Mouse (Mus musculus) bone marrow, adult 2 months (tissue): ENCODE results near the gene Slc22a3. TPM values are rescaled to one million over a fixed set of nuclear protein-coding genes. Genes with fewer than 3 reads are reported as not detected.

Experiments used
- H3K27ac ChIP-seq: fragments of 200-500 bp; 2 replicates; pipeline ENCODE4 v1.5.1; 2012; ENCODE audit warnings: low read depth, mild to moderate bottlenecking, control low read depth, inconsistent platforms, low read length; ENCODE audit not compliant: control insufficient read depth, poor library complexity, insufficient read depth
- H3K4me1 ChIP-seq: fragments of 200-500 bp; 2 replicates; pipeline ENCODE4 v1.6.1; 2011; ENCODE audit warnings: low read length; ENCODE audit not compliant: control insufficient read depth, insufficient read depth
- H3K4me3 ChIP-seq: fragments of 200-500 bp; replicated peaks from 2 replicates; pipeline ENCODE3; 2011; ENCODE audit warnings: mild to moderate bottlenecking, low read depth, low read length, control low read depth; ENCODE audit not compliant: control insufficient read depth
- CTCF ChIP-seq: fragments of 200-500 bp; IDR thresholded peaks from 2 replicates; pipeline ENCODE4 v1.5.1; 2011; ENCODE audit warnings: low read length, control low read depth; ENCODE audit not compliant: control insufficient read depth, insufficient read depth
- POLR2A ChIP-seq: fragments of 200-500 bp; IDR thresholded peaks from 2 replicates; pipeline ENCODE4 v1.6.1; 2011; ENCODE audit warnings: low read depth, mild to moderate bottlenecking, control low read depth, low read length, borderline replicate concordance; ENCODE audit not compliant: control insufficient read depth
- WGBS: fragments of 180-500 bp; shearing (Covaris S2); methylation state at CpG from one replicate; pipeline ENCODE4 v1.1.7; 2018; 5-methylcytosine and 5-hydroxymethylcytosine counted together
- polyA plus RNA-seq: library from polyadenylated mRNA; stranded (reverse); fragments of >200 nt; gene quantifications from 2 replicates; pipeline ENCODE4 v1.2.4, GENCODE M21; 2011; ENCODE audit warnings: low replicate concordance; ENCODE audit not compliant: missing spikeins, insufficient read depth, insufficient read length

Slc22a3 gene
- 2.2 and 2.3 TPM in 2 replicates for polyA plus RNA-seq

- peak within 1 kb of the TSS; percentile 40 for H3K4me3 ChIP-seq
- no peak for TF ChIP-seq CTCF
These were observed at the start of gene Slc22a3 for GRCm38 (mm10) chr17:12507654-12508204. TSS of gene Slc22a3 (minus strand) at chr17:12507704.

DNA sequence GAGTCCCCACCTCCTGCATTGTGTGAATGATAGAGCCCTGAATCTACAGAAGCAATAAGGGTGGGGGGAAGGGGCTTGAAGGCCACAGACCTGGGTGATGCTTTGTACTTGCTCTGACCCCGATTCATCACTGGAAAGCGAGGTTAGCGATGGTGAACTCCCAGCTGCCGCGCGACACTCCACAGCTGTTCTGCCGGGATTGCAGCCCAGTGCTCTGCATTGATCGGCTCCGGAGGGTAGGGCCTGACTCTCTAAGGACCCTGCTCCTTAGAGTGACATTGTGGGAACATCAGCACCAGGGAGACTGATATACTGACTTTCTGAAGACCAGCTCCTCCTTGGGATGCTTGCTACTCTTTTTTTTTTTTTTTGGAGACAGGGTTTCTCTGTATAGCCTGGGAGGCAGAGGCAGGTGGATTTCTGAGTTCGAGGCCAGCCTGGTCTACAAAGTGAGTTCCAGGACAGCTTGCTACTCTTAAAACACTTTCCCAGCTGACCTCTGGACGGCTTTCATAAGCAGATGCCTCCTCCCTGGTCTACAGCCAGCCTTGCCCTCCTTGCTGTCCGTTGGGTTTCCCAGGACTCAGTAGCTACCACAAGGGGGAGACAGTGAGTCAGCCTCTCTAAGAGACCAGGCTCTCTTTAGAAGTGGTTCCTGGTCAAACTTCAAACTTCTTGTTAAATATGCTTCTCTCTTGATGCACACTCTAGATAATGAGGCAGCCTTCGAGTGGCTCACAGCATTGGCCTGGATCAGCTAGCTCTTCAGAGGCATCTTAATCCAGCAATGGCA, 27.0 kb upstream of the Slc22a3 start:
- TF ChIP-seq CTCF: peak; percentile 74
- no peak for TF ChIP-seq POLR2A
- H3K4me1 ChIP-seq: no peaks in the 10 kb centered on the region
- H3K27ac ChIP-seq: no peak overlapping the region
- 64% methylated on average over 13 of the region's 13 CpGs for WGBS
- no peak overlapping the region for H3K4me3 ChIP-seq

More at GRCm38 (mm10) chr17:12507654-12508204, at the start of gene Slc22a3:
- no peak within 1 kb of the TSS for H3K27ac ChIP-seq
- WGBS: 33% methylated on average over 14 of the region's 14 CpGs
- H3K4me1 ChIP-seq: no peaks in the 10 kb centered on the region; the same call in 1 of the 2 replicates

GRCm38 (mm10) chr17:12532115-12532514, 24.6 kb upstream of the Slc22a3 start:
- WGBS: 31% methylated on average over 5 of the region's 5 CpGs
- H3K4me3 ChIP-seq: no peak overlapping the region
- no peaks in the 10 kb centered on the region for H3K4me1 ChIP-seq
- H3K27ac ChIP-seq: no peak overlapping the region
- TF ChIP-seq CTCF: peak; percentile 38; the same call in 1 of the 2 replicates
- no peak for TF ChIP-seq POLR2A

GRCm38 (mm10) chr17:12530081-12530480, 22.6 kb upstream of the Slc22a3 start:
- TF ChIP-seq POLR2A: no peak
- TF ChIP-seq CTCF: no peak
- 82% methylated on average over 6 of the region's 6 CpGs for WGBS
- H3K27ac ChIP-seq: no peak overlapping the region
- no peaks in the 10 kb centered on the region for H3K4me1 ChIP-seq
- no peak overlapping the region for H3K4me3 ChIP-seq

DNA sequence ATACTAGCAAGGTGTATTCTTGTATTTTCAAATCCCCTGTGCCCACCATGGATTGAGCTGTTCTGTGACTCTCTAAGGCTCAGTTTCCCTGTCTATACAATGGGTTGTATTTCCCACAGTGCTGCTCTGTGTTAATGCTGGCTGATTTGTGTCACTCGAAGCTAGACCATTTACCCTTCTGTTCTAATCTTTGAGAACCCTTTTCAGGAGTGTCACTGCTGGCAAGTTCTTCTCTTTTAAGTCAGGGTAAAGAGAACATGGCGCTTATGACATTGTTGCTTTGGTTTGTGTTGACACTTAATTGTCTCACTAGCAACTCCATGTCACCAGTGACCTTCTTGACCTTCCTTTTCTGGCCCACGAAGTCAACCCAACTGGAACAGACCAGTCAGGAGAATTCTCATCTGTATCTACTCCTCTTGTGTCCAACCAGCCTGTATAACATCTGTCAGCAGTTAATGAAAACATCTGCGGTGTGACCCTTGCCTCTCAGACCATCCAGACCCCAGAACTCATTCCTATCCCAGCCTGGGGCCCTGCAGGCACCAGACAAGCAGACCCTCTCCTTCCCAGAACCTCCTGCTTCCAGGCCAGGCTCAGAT, 22.0 kb upstream of the Slc22a3 start:
- H3K27ac ChIP-seq: no peak overlapping the region
- no peak overlapping the region for H3K4me3 ChIP-seq
- no peaks in the 10 kb centered on the region for H3K4me1 ChIP-seq
- 73% methylated on average over 4 of the region's 4 CpGs for WGBS
- TF ChIP-seq CTCF (no peak), POLR2A (no peak)

DNA sequence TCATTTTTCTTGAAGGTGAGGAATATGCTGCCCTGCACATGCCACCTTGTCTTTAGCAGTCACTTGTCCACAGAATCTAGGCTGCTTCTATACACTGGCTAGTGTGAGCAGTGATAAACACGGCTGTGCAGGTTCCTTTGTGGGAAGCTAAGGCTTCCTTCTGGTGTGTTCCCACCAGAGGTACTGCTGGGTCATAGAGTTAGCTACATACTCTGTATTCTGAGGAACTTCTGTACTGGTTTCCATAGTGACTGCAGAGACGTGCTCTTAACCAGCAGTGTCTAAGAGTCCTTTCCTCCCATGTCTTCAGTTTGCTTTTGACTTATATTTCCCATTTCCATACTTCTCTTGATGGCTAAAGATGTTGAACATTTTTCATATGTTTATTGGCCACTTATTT, 11.6 kb upstream of the Slc22a3 start:
- WGBS: 17% methylated on average over 2 of the region's 2 CpGs
- TF ChIP-seq POLR2A: no peak
- no peak for TF ChIP-seq CTCF

GRCm38 (mm10) chr17:12518194-12518593, 10.7 kb upstream of the Slc22a3 start:
- Histone ChIP-seq H3K4me3 (no peak overlapping the region), H3K27ac (no peak overlapping the region), H3K4me1 (no peaks in the 10 kb centered on the region; the same call in 1 of the 2 replicates)
- 12% methylated on average over 6 of the region's 6 CpGs for WGBS
- TF ChIP-seq POLR2A: no peak
- TF ChIP-seq CTCF: no peak

More for the DNA sequence above, 11.6 kb upstream of the Slc22a3 start:
- Histone ChIP-seq H3K4me3 (no peak overlapping the region), H3K4me1 (no peaks in the 10 kb centered on the region; the same call in 1 of the 2 replicates), H3K27ac (no peak overlapping the region)

GRCm38 (mm10) chr17:12513997-12514396, 6.5 kb upstream of the Slc22a3 start:
- 57% methylated on average over 5 of the region's 5 CpGs for WGBS
- no peak overlapping the region for H3K4me3 ChIP-seq
- H3K4me1 ChIP-seq: no peaks in the 10 kb centered on the region; the same call in 1 of the 2 replicates
- H3K27ac ChIP-seq: no peak overlapping the region
- TF ChIP-seq CTCF (no peak), POLR2A (no peak)
